Mouse (Mus musculus) right cerebral cortex, postnatal 14 days (tissue): Measurements from ENCODE around the gene Fgd2.
A peak's percentile ranks its signal among the peaks of the same experiment; 100 is the strongest.
"Not testable (repeated sequence)": the region's sequence is repeated elsewhere in the genome, so short reads cannot be mapped to it uniquely, and the experiment has no call there.

ENCODE experiments used
- DNase-seq: peaks from one replicate; pipeline ENCODE4 v3.0.0; 2022

Fgd2 gene

DNA sequence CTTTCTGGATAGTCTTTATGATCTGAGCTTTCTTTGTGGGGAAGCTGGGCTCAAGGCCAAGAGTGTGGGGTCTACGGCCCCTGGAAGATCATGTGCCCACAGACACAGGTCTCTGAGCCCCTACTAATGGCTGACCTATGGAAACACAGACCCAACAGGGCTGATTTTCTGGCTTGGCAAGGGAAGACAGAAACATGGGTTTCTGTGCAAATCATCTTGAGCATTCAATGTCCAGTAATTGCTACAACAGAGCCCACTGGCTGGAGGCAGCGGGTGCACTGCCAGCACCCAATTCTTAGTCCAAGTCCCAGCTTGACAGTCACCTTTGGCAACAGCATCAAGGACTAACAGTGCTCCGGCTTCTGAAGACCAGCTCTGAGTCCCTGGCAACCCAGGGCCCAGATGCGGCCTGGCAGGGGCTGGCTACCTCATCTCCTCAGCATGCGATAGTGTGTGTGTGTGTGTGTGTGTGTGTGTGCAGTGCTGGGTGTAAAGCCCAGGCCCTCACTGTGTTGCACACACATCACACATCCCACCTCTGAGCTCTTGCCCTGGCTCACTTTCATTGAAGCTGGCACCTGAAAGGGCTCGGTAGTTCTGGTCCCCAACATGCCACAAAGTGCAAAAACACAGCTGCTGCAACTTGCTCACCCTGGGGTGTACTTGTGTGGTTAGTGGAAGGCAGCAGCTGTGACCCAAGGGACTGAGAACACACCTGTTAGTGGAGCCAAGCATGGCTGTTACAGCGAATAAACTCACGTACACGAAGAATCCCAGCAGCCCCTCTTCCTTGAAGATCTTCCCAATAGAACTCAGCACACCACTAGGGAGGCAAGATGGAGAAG is 22.5 kb upstream of the Fgd2 start:
- no peak for DNase-seq

DNA sequence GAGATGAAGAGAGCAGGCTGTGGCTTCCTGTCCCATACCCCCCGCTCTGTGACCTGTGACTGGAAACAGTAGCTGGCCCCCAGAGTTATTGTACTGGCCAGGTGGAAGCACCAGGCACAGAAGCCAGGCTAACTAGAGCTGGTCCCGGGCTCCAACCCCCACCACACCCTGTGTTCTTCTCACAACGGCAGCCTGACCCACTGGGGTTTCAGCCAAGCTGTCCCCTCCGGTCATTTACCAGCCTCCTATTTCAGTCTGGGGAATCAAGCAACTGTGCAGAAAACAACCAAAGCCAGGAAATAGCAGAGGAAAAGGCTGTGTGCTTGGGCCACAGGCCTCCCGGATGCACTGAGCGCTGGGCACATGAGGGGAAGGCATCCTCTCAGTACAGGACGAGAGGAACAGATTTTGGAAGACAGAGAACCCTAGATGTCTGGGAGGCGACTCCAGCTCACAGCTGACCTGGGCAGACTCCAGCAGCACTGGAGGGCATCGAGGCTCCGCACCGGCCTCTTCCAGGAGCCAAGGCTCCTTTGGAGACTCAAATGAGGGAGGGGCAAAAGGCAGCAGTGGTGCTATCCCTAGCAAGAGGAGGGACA is 21.4 kb upstream of the Fgd2 start:
- no peak for DNase-seq

DNA sequence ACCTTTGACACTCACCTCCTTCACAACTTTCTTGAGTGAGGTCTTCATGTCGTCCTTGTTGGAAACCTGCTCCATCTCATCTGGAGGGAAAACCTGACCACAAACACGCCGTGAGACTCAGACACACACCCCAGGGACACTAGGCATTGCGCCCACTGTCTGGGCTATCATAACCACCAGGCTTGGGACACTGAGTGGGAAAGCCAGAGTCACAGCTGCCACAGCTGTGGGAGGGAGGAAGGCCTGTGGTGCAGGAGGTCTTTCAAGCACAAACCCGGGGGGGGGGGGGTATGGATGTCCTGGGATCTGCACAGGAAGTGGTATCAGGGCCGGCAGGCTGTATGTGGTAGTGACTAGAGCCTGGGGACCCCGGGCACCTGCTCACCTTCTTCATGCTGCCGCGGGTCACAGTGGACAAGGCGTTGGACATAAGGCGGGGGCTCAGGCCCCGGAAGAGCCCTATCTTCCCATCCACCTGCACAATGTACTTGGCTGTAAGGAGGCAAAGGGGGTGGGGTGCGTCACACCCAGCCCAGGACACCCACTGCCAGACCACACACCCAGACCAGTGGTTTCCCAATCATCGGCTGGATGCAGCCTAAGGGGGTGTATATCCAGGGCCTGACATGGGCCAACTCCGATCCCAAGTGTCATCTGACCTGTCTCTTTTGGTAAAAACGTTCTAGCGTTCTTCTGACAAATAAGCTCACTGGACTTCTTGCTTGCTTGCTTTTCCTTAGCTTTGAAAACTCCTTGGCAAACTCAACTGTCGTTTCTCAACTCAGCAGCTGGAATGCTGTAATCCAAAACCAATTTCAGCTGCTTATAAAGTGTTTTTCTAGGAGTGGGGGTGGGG is 20.1 kb upstream of the Fgd2 start:
- no peak for DNase-seq

DNA sequence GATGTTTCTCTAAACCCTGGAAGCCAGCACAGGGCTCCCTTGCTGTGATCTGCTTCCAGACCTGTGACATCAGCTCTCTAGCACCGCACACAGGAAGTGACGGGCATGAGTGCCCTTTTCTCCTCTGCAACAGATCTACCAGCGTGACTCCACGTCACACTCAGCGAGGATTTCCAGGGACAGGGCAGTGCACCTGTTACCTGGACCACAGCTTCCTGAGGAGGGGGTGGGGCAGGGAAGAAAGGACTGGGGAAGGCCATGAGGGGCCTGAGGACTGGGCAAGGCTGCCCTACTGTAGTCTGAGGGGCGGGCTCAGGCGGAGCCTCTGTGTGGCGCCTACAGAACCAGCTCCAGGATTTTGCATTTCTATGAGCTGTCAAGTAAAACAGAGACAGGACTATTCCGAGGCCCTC is 19.1 kb upstream of the Fgd2 start:
- DNase-seq: peak; percentile 27

DNA sequence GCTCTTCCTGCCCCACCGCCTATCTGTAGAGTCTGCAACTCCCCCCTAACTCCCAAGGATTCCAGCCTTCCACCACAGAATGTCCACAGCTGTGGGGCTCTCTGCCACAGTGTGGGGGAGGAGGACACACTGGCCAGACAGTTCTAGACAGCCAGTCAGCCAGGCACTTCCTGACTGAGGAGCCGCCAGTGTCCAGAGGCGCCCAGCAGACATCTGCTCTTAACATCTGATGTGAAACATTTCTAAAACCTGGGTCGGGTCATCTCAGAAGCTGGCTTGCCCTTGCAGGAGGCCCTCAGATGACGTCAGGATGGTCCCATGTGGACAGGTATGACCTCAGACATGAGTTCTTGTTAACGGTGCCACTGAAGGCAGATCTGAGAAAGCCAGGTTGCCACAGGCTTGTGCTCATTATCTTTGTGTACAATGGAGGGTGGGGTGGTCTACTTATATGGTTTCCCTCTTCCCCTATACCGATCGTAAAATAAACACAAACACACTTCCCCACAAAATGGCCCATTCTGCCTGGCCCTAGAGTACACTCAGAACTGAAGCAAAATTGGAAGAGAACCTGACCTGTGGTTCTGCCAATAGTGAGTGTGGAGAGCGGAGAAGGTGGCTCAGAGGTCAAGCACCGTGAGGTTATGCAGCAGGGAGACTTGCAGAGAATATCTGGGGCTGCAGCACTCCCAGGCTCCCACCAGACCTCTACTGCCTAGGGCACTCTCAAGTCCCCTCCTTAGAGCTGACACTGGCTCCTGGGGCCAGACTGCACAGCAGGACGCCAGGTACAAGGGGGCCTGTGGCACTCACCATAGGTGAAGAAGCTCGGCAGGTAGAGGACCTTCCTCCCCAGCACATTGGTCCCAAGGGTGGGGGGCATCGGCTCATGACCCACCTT is 18.5 kb upstream of the Fgd2 start:
- no peak for DNase-seq

DNA sequence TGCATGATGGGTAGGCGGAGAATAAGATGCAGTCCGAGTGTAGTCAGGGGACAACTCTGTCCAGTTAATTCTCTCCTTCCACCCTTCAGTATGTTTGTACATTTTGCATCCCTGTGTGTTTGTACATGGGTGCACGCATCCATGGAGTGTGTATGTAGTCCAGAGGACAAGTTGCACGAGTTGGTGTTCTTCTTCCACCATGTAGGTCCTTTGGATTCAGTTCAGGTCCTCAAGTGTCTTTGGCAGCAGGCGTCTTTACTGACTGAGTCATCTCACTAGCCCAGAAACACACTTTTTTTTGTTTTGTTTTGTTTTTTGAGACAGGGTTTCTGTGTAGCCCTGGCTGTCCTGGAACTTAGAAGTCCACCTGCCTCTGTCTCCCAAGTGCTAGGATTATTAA is 17.5 kb upstream of the Fgd2 start:
- no peak for DNase-seq

DNA sequence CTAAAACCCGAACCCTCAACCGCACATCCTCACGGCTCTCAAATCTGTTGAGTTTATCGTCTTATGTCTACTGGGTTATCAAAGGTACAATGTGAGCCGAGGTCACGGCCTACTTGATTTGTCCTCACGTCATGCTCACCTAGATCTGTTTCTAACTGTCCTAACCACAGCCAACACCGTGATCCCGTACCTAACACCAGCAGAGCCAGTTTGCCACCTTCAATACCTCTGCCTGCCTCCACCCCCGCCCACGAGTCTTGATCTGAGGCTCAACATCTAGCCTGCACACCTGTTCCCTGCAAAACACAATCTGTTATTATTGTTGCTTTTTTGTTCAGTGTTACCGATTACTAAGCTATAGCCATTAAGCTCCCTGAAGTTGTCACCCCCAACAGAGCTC is 15.4 kb upstream of the Fgd2 start:
- DNase-seq: no peak

DNA sequence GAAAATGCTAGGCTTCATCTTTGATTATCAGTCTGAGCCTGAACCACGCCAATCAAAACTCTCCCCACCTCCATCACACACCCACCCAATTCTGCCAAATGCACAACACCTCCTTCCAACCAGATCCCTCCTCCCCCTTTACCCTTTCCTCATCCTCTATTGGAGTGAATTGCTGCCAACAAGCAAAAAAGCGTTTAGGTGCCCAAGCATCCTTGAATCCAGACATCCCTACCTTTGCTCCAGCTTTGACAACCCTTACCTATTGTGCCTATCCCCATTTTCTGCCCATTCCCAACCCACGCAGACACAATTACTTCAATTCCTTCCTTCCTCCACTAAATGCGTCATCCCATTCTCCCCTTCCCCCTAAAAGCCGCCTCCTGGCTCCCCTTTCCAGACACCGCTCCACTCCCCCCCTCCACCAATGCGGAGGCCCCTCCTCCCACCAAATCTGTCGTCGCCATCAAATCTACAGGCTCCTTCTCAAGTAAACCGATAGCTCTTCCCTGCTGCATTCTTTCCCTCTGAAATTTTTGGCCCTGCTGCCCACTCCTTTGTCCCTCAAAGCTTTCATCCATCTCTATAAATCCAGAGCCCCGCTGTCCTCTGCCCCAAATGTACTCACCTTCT is 14.1 kb upstream of the Fgd2 start:
- DNase-seq: no peak

DNA sequence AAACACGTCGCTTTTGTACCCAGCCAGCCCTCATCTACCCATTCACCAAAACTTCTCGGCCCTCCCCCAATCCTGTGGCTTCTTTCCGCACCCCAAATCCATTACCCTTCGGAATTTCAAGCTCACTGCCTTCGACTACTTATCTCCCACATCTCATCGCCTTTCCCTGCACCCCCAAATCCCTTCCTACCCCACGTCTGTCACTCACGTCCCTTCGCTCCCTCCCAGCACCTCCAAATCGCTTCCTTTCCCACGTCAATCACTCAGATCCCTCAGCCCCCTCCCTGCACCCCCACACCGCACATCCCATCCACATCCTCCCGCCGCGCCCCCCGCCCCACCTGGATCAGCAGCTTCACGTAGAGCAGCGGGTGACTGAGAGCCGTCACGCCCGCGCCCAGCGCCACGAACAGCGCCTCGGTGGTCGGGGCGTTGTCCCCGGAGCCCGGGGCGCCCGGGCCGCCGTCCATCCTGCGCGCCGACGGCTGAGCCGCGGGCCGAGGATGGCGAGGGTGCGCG is 13.5 kb upstream of the Fgd2 start:
- peak; percentile 67 for DNase-seq

DNA sequence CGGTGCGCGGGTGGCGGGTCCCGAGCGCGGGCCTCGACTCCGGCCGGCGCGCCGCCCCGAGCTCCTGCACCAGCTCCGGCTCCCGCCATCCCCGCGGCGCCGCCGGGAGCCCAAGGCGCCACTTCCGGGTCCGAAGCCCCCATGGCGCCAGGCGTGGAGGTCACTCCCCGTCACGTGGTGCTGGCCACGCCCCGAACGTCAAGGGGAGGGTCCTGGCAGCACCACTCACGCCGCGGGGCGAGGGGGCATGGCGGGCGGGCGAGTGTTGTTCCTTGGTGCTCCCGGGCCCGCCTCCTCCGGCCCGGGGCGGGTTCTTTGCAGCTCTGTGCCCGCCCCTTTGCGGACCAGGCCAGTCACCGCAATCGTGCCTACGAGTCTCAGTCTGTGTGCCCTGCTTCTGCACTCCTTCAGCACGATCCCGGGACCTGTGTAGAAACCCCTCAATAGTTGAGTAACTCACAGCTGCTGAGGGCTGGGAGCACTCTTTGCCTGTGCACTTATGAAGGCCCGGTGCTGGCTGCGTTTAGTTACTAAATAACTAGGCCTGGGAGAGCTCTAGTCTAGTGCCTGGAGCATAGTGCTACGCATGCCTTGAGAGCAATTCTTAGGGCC is 13.0 kb upstream of the Fgd2 start, which contains the start of gene Mtch1:
Mtch1 (minus strand) TSS at position 290 of the 612 bp plus-strand sequence.
- peak; percentile 97 for DNase-seq

DNA sequence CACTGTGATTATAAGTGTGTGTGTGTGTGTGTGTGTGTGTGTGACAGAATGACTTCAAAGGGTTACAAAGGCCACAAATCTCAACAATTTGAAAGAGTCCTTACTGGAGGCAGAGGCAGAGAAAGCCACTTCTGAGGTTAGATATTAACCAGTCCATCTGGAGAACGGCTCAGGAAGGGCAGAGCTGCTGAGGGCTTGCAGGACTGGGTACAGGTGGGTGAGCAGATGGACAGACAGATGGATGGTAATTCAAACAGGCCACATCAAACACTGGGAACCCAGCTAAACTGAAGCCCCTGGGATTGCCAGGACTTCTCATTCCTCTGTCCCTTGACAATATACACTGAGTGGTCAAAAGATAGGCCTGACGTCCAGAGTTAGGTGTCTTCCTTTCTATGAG is 11.7 kb upstream of the Fgd2 start:
- DNase-seq: no peak

DNA sequence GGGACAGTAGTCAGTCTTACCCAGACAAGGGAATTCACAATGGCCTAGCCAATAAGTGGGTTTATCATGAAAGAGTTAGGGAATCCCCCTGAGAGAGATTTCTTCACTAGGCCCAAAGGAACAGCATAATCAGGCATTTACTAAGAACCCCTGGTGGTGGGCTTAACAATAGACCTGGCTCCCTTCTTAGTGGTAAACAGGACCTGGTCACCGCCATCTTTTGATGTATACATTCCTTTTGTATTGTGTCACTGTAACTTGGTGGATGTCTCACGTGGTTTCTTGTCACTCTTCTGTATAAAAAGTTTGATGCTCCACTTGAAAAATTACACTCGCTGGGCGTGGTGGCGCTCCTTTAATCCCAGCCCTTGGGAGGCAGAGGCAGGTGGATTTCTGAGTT is 9.7 kb upstream of the Fgd2 start:
- not testable (repeated sequence) for DNase-seq

DNA sequence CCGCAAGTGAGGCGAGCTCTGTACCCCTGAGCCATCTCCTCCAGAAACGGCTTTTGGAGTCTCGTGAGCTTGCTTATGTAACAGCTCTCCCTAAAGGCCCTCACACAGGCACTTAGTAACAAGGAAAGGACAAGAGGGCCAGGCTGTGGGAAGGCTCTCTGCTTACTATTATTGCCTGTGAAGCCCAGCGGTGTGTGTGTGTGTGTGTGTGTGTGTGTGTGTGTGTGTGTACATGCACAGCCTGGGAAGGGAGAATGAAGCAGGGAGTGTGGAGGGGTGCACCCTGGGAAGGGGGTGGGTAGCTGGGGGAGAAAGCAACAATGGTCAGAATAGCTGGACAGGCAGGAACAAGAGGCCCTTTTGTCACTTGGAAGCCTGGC is 5.3 kb upstream of the Fgd2 start:
- DNase-seq: no peak

DNA sequence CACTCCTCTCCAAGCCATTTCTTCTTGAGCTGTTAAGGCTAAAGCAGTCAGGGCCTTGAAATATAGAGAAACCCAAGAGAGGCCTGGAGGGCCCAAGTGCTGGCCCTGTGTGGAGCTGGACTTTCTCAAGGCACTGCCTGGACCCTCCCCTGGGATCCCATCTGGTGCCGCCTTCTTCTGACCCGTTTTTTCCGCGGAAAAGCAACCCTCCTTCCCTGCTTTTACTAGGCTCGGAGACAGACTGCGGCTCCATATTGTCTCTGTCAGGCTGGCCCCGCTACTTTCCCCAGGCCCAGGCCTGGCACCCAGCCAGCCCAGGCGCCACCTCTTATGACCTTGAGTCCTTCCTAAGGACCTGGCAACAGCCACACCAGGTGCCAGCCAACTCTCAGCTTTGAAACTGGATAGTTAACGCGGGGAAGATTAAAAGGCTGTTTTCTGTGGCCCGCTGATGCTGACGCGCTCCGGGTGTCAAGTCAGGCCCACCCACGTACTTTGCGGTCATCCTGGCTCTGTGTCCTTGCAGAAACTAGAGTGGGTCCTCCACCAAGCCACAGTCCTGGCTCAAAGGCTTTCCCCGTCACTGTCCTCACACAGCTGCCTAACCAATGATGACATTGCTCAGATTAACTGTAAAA is 4.8 kb upstream of the Fgd2 start:
- no peak for DNase-seq

DNA sequence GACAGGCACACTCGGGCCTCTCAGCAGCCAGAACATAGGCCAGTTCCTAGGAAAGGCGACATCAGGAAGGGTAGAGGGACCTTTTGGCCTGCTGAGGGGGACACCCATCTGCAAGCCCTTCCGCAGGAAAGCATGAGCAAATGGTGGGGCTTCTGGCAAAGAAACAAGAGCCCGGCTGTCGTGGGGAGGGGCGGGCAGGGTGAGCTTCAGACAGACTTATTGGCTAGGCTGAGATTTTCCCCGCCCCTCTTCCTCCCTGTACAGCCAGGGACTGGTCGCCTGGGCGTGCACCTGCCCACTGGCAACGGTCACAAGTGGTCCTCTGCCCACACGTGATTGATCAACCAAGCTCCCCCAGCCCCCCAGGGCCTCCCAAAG is 4.2 kb upstream of the Fgd2 start:
- peak; percentile 63 for DNase-seq

DNA sequence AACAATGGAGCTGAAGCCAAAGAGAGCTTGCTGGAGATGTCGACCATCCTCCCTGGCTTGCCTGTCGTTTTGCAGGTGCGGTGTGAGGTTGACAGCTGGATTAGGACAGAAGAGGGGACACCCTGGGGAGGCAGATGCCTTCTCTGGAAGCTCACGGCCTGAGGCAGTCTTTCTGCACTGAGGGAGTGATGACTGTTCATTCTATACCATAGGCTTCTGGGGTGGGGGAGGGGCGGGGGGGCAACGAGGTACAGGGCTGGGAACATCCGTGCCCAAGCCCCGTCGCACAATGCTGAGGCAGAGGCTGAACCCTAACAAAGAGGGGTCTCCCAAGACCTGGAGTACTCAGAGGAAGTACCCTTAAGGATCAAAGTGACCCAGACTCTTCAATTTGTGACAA is 3.8 kb upstream of the Fgd2 start:
- DNase-seq: no peak

DNA sequence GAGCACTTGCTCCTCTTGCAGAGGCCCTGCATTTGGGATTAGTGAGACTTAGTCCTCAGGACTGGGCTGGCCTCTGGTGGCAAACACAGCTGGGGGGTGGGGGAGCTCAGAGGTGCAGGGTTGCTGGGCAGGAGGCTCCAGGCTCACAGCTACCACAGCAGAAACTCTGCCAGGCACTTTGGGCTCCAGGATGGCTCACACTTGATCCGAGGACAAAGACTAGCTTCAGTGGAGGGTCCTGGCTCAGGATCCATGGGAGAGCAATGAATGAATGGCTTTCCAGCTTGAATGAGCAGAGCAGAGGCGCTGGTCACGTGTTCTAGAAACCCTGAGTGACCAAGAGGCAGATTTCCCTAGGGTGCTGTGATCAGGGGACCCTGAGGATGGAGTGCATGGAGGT is 1.8 kb upstream of the Fgd2 start:
- no peak for DNase-seq

DNA sequence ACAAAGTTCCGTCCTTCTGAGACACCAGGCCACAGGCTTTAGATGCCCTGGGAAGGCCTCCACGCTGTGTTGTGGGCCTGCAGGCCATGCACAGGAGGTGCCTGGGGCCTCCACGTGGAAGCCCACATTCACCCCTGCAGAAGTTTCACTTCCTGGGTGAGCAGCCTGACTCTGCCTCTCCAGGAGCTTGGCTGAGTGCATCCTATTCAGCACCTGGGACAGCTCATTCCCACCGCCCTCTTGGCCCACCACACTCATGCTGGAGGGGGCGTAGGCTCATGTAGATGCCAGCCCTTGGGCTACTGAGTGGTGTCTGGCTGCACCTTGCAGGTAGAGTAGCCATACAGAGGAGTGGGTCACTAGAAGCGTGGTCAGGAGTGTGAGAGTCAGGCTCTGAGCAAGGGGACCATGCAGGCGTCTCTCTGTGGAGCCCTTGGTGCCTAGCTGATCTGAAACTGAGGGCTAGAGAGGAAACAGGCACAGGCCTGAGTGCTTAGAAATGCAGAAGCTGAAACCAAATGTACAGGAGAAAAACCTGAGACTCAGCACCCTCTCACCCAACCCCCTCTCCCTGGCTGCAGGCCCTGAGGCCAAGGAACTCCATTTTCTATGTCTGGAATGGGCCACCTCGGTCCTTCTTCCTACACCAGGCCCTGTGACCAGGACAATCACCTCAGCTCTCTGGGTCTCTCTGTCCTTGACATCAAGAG is 1.4 kb downstream of the Fgd2 start:
- no peak for DNase-seq

DNA sequence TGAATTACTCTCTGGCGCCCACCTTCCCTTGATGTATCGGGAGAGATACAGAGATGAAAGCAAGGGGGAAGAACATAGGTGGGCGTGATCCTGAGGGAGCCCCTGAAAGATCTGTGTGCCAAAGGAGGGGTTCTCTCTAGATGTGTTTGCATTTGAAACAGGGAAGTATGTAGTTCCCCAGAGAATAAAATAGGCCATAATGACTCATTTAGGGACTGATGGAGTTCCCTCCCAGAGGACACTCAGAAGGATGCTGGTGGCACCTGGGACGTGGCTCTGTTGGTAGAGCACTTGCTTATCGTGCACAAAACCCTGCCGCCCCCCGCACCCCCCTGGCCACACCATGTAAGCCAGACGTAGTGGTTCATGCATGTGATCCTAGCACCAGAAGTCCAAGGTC is 2.4 kb downstream of the Fgd2 start:
- DNase-seq: no peak

DNA sequence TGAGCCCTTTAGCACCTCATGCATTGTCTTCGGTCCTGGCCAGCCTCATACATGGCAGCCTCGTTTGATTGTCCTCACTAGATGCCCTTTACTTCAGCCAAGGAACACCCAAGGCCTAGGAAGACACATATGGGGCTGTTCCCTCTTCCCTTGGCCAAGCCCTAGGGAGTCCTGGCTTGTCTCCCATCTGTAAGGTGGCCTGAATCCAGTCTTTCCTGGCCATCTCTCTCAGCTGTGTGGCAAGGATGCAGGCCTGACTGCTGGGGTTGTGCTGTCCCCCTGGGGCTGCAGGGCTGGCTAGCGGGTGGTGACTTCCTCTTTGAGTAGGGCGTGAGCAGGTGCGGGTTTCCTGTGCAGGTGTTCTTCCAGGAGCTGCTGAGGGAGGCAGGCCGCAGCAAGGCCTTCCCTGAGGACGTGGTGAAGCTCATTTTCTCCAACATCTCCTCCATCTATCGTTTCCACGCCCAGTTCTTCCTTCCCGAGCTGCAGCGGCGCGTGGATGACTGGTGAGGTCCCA is 4.4 kb downstream of the Fgd2 start:
- no peak for DNase-seq
